Mouse (Mus musculus): ENCODE measurements around the gene Pip5k1a. TPM values are rescaled to one million over a fixed set of nuclear protein-coding genes. Genes with fewer than 3 reads are reported as not detected.

Pip5k1a gene
- polyA plus RNA-seq, 1 experiment from 2014 or later, result 21.4 TPM

GRCm38 (mm10) chr3:95012982-95013381, 93.7 kb downstream of the Pip5k1a start:
- Histone ChIP-seq H3K4me1 (peaks cover 31% of the 10 kb centered on the region), H3K9ac (peak overlapping the region; percentile 84; the same call in 1 of the 2 replicates), H3K4me2 (peak overlapping the region; percentile 95), H3K36me3 (replicated peaks) (peaks cover 42% of the 10 kb centered on the region), H3K27me3 (no peaks in the 10 kb centered on the region), H3K4me3 (replicated peaks) (0 out of 2 replicates have a peak overlapping the region, but pooled peaks have one; percentile 90), H3K9me3 (no peaks in the 10 kb centered on the region), H3K27ac (no peak overlapping the region)
- 91% methylated on average over 3 of the region's 3 CpGs for WGBS
- no peak for ATAC-seq (ENCODE audit: low FRiP score)

DNA sequence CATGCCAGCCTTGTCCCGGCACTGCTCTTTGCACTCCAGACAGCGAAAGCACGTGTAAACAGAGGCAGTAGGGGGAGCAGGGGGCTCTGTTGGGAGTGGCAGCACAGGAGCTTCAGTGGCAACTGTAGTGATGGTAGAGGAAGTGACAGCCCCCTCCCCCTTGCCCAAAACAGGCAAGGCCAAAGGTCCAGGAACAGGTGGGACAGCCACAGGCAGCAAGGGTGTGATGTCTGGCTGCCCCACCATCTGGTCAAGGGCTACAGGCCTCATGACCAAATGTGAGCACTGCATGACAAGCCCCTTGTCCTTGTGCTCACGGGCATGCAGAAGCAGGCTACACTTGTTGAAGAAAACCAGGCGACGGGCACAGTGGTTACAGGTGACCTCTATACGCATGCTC, 96.3 kb downstream of the Pip5k1a start:
- Histone ChIP-seq H3K9me3 (no peaks in the 10 kb centered on the region), H3K27ac (no peak overlapping the region), H3K27me3 (no peaks in the 10 kb centered on the region), H3K4me1 (peaks cover 35% of the 10 kb centered on the region), H3K36me3 (replicated peaks) (peaks cover 66% of the 10 kb centered on the region), H3K9ac (no peak overlapping the region), H3K4me2 (no peak overlapping the region), H3K4me3 (replicated peaks) (no peak overlapping the region)
- 91% methylated on average over 7 of the region's 7 CpGs for WGBS
- ATAC-seq (ENCODE audit: low FRiP score), result no peak

Small RNA genes within 50 kb of the gene (microRNA-seq; reads per million reads assigned to microRNA genes)
- not detected for gene Mir8099-1

Other genes with a start within 250 kb of the Pip5k1a start
- gene Psmb4, start 220.0 kb downstream of the Pip5k1a start, polyA plus RNA-seq (2016; fragmentation: Nextera tagmentation; extraction: Ambion mirVana), result 295 and 311 TPM in 2 replicates
- gene Selenbp1, start 173.9 kb downstream of the Pip5k1a start, polyA plus RNA-seq (2016; fragmentation: Nextera tagmentation; extraction: Ambion mirVana), result 5.5 and 5.9 TPM in 2 replicates
- gene Rfx5, start 152.9 kb downstream of the Pip5k1a start, polyA plus RNA-seq (2016; fragmentation: Nextera tagmentation; extraction: Ambion mirVana), result 8.6 and 9.2 TPM in 2 replicates
- 17.2 and 25.5 TPM in 2 replicates for gene Pi4kb, start 132.2 kb downstream of the Pip5k1a start, polyA plus RNA-seq (2016; fragmentation: Nextera tagmentation; extraction: Ambion mirVana)
- 36.6 and 39.0 TPM in 2 replicates for gene Zfp687, start 91.5 kb downstream of the Pip5k1a start, polyA plus RNA-seq (2016; fragmentation: Nextera tagmentation; extraction: Ambion mirVana)
- gene Psmd4, start 64.3 kb downstream of the Pip5k1a start, polyA plus RNA-seq (2016; fragmentation: Nextera tagmentation; extraction: Ambion mirVana), result 283 and 295 TPM in 2 replicates
- 242 and 252 TPM in 2 replicates for gene Vps72, start 4.1 kb upstream of the Pip5k1a start, polyA plus RNA-seq (2016; fragmentation: Nextera tagmentation; extraction: Ambion mirVana)
- 0.97 and 1.1 TPM in 2 replicates for gene Tmod4, start 17.5 kb upstream of the Pip5k1a start, polyA plus RNA-seq (2016; fragmentation: Nextera tagmentation; extraction: Ambion mirVana)
- gene Scnm1, start 27.1 kb upstream of the Pip5k1a start, polyA plus RNA-seq (2016; fragmentation: Nextera tagmentation; extraction: Ambion mirVana), result 84.6 and 95.1 TPM in 2 replicates
- 19.7 and 21.1 TPM in 2 replicates for gene Lysmd1, start 27.2 kb upstream of the Pip5k1a start, polyA plus RNA-seq (2016; fragmentation: Nextera tagmentation; extraction: Ambion mirVana)
- 1.5 and 2.0 TPM in 2 replicates for gene Tnfaip8l2, start 35.4 kb upstream of the Pip5k1a start, polyA plus RNA-seq (2016; fragmentation: Nextera tagmentation; extraction: Ambion mirVana)
- 31.2 and 34.5 TPM in 2 replicates for gene Sema6c, start 53.5 kb upstream of the Pip5k1a start, polyA plus RNA-seq (2016; fragmentation: Nextera tagmentation; extraction: Ambion mirVana)
- 12.2 and 12.5 TPM in 2 replicates for gene Gabpb2, start 111.0 kb upstream of the Pip5k1a start, polyA plus RNA-seq (2016; fragmentation: Nextera tagmentation; extraction: Ambion mirVana)
- 105 and 110 TPM in 2 replicates for gene Cdc42se1, start 121.8 kb upstream of the Pip5k1a start, polyA plus RNA-seq (2016; fragmentation: Nextera tagmentation; extraction: Ambion mirVana)
- 96.2 and 98.8 TPM in 2 replicates for gene Mllt11, start 125.2 kb upstream of the Pip5k1a start, polyA plus RNA-seq (2016; fragmentation: Nextera tagmentation; extraction: Ambion mirVana)
- 0.12 and 0.31 TPM in 2 replicates for gene Gm128, start 134.7 kb upstream of the Pip5k1a start, polyA plus RNA-seq (2016; fragmentation: Nextera tagmentation; extraction: Ambion mirVana)
- 0.42 and 0.63 TPM in 2 replicates for gene Bnipl, start 144.3 kb upstream of the Pip5k1a start, polyA plus RNA-seq (2016; fragmentation: Nextera tagmentation; extraction: Ambion mirVana)
- gene Mindy1, start 174.4 kb upstream of the Pip5k1a start, polyA plus RNA-seq (2016; fragmentation: Nextera tagmentation; extraction: Ambion mirVana), result 37.4 and 39.8 TPM in 2 replicates
- gene Prune1, start 175.1 kb upstream of the Pip5k1a start, polyA plus RNA-seq (2016; fragmentation: Nextera tagmentation; extraction: Ambion mirVana), result 30.0 and 30.9 TPM in 2 replicates
- gene Anxa9, start 200.2 kb upstream of the Pip5k1a start, polyA plus RNA-seq (2016; fragmentation: Nextera tagmentation; extraction: Ambion mirVana), result 1.1 and 1.4 TPM in 2 replicates
- 109 and 111 TPM in 2 replicates for gene Cers2, start 207.9 kb upstream of the Pip5k1a start, polyA plus RNA-seq (2016; fragmentation: Nextera tagmentation; extraction: Ambion mirVana)